Mouse (Mus musculus) liver, embryonic 11.5 days (tissue): ENCODE measurements around the gene 1810062G17Rik. TPM values are rescaled to one million over a fixed set of nuclear protein-coding genes. Genes with fewer than 3 reads are reported as not detected.
A peak's percentile ranks its signal among the peaks of the same experiment; 100 is the strongest.

ENCODE experiments used
- ATAC-seq: fragments of 200-750 bp; cut with Nextera tagmentation; replicated peaks from 2 replicates; pipeline ENCODE4 v1.8.0; 2017; ENCODE audit warnings: moderate number of reproducible peaks, mild to moderate bottlenecking, moderate TSS enrichment, moderate library complexity; ENCODE audit not compliant: low FRiP score
- DNase-seq: peaks from one replicate; pipeline ENCODE4 v3.0.0-alpha.2; 2017; ENCODE audit warnings: low spot score
- H3K27ac ChIP-seq: fragments of 300-500 bp; sonication (generic); 2 replicates; pipeline ENCODE4 v1.5.1; 2014; ENCODE audit warnings: mild to moderate bottlenecking, low read depth, low read length, control low read depth
- H3K27me3 ChIP-seq: fragments of 300-500 bp; sonication (generic); replicated peaks from 2 replicates; pipeline ENCODE4 v1.6.1; 2014; ENCODE audit warnings: low read length, mixed read lengths; ENCODE audit not compliant: control insufficient read depth, insufficient read depth
- H3K36me3 ChIP-seq: fragments of 300-500 bp; sonication (generic); 2 replicates; pipeline ENCODE4 v1.6.1; 2014; ENCODE audit warnings: mild to moderate bottlenecking, low read length, moderate library complexity, mixed read lengths; ENCODE audit not compliant: control insufficient read depth, insufficient read depth
- H3K4me1 ChIP-seq: fragments of 300-500 bp; sonication (generic); replicated peaks from 2 replicates; pipeline ENCODE4 v1.6.1; 2014; ENCODE audit warnings: low read length, mixed read lengths; ENCODE audit not compliant: control insufficient read depth, insufficient read depth
- H3K4me2 ChIP-seq: fragments of 300-500 bp; sonication (generic); 2 replicates; pipeline ENCODE4 v1.6.1; 2014; ENCODE audit warnings: mild to moderate bottlenecking, control low read depth, moderate library complexity
- H3K4me3 ChIP-seq: fragments of 300-500 bp; sonication (generic); 2 replicates; pipeline ENCODE4 v1.5.1; 2014; ENCODE audit warnings: low read depth, low read length, control low read depth
- H3K9ac ChIP-seq: fragments of 300-500 bp; sonication (generic); 2 replicates; pipeline ENCODE4 v1.6.1; 2014; ENCODE audit warnings: low read depth, low read length, control low read depth
- H3K9me3 ChIP-seq: fragments of 300-500 bp; sonication (generic); 2 replicates; pipeline ENCODE4 v1.6.1; 2016; ENCODE audit warnings: low read length, inconsistent platforms, mixed read lengths; ENCODE audit not compliant: control insufficient read depth
- WGBS: fragments of 180-500 bp; shearing (Covaris S2); extraction: QIAGEN DNeasy Blood & Tissue Kit; methylation state at CpG from one replicate; pipeline ENCODE4 v1.1.7; 2014; 5-methylcytosine and 5-hydroxymethylcytosine counted together
- polyA plus RNA-seq: library from polyadenylated mRNA; unstranded; fragments of >200 nt; fragmentation: Nextera tagmentation; extraction: Ambion mirVana; gene quantifications from 2 replicates; pipeline ENCODE4 v1.2.1, GENCODE M21; 2014

Gene 1810062G17Rik
- polyA plus RNA-seq, 1 experiment from 2014 or later: 0.75 TPM

- 47% methylated on average over 2 of the region's 2 CpGs for WGBS
These were observed 6.9 kb upstream of the 1810062G17Rik start for GRCm38 (mm10) chr3:36468871-36469270.

GRCm38 (mm10) chr3:36471856-36472255 is 3.9 kb upstream of the 1810062G17Rik start:
- Histone ChIP-seq H3K27ac (no peak overlapping the region), H3K4me2 (no peak overlapping the region), H3K36me3 (no peaks in the 10 kb centered on the region), H3K9ac (no peak overlapping the region), H3K9me3 (no peaks in the 10 kb centered on the region), H3K4me3 (no peak overlapping the region), H3K27me3 (no peaks in the 10 kb centered on the region), H3K4me1 (no peaks in the 10 kb centered on the region)
- DNase-seq (no peak), ATAC-seq (no peak)
- 57% methylated on average over 4 of the region's 4 CpGs for WGBS

More at GRCm38 (mm10) chr3:36468871-36469270, 6.9 kb upstream of the 1810062G17Rik start:
- Histone ChIP-seq H3K27me3 (no peaks in the 10 kb centered on the region), H3K4me1 (no peaks in the 10 kb centered on the region), H3K9ac (no peak overlapping the region), H3K27ac (no peak overlapping the region), H3K4me2 (no peak overlapping the region), H3K4me3 (no peak overlapping the region), H3K36me3 (no peaks in the 10 kb centered on the region), H3K9me3 (no peaks in the 10 kb centered on the region)
- no peak for ATAC-seq
- no peak for DNase-seq

- H3K4me3 ChIP-seq: no peak overlapping the region
- no peaks in the 10 kb centered on the region for H3K9me3 ChIP-seq
- DNase-seq: no peak
- no peaks in the 10 kb centered on the region for H3K27me3 ChIP-seq
- WGBS: 85% methylated on average over 5 of the region's 5 CpGs
- no peak overlapping the region for H3K9ac ChIP-seq
- ATAC-seq: no peak
- H3K4me2 ChIP-seq: no peak overlapping the region
- H3K36me3 ChIP-seq: no peaks in the 10 kb centered on the region
- no peak overlapping the region for H3K27ac ChIP-seq
- no peaks in the 10 kb centered on the region for H3K4me1 ChIP-seq
These were observed 2.5 kb upstream of the 1810062G17Rik start for GRCm38 (mm10) chr3:36473222-36473621.

- H3K27me3 ChIP-seq: no peaks in the 10 kb centered on the region
- no peak overlapping the region for H3K27ac ChIP-seq
- no peaks in the 10 kb centered on the region for H3K9me3 ChIP-seq
- no peaks in the 10 kb centered on the region for H3K4me1 ChIP-seq
- no peak overlapping the region for H3K9ac ChIP-seq
- no peaks in the 10 kb centered on the region for H3K36me3 ChIP-seq
- peak overlapping the region; percentile 88 for H3K4me2 ChIP-seq
- WGBS: 81% methylated on average over 5 of the region's 5 CpGs
- ATAC-seq: no peak
- H3K4me3 ChIP-seq: peak overlapping the region; percentile 72
- DNase-seq: no peak
These were observed 1.3 kb upstream of the 1810062G17Rik start for GRCm38 (mm10) chr3:36474421-36474820.

- H3K27ac ChIP-seq: peak overlapping the region; percentile 67
- H3K4me1 ChIP-seq: no peaks in the 10 kb centered on the region
These were observed 726 bp upstream of the 1810062G17Rik start for GRCm38 (mm10) chr3:36474938-36475483.

GRCm38 (mm10) chr3:36476261-36477155 is 771 bp downstream of the 1810062G17Rik start:
- Histone ChIP-seq H3K27ac (peak overlapping the region; percentile 63; the same call in 1 of the 2 replicates), H3K36me3 (no peaks in the 10 kb centered on the region), H3K4me1 (no peaks in the 10 kb centered on the region; the same call in 1 of the 2 replicates), H3K9me3 (no peaks in the 10 kb centered on the region), H3K9ac (peak overlapping the region; percentile 67), H3K4me2 (peak overlapping the region; percentile 88), H3K4me3 (peak overlapping the region; percentile 72), H3K27me3 (no peaks in the 10 kb centered on the region)
- ATAC-seq (no peak), DNase-seq (peak; percentile 40)
- WGBS: 32% methylated on average over 20 of the region's 20 CpGs

More at GRCm38 (mm10) chr3:36474938-36475483, 726 bp upstream of the 1810062G17Rik start:
- no peaks in the 10 kb centered on the region for H3K27me3 ChIP-seq
- no peaks in the 10 kb centered on the region for H3K9me3 ChIP-seq
- 1% methylated on average over 24 of the region's 24 CpGs for WGBS
- peak overlapping the region; percentile 88 for H3K4me2 ChIP-seq
- no peaks in the 10 kb centered on the region for H3K36me3 ChIP-seq
- DNase-seq: no peak
- peak; percentile 3 for ATAC-seq
- peak overlapping the region; percentile 72 for H3K4me3 ChIP-seq
- peak overlapping the region; percentile 67 for H3K9ac ChIP-seq

- DNase-seq: no peak
- Histone ChIP-seq H3K4me2 (no peak overlapping the region), H3K4me1 (peaks cover 5% of the 10 kb centered on the region; the same call in 1 of the 2 replicates), H3K27me3 (no peaks in the 10 kb centered on the region), H3K9ac (no peak overlapping the region), H3K9me3 (no peaks in the 10 kb centered on the region), H3K27ac (no peak overlapping the region), H3K36me3 (no peaks in the 10 kb centered on the region), H3K4me3 (no peak overlapping the region)
- no peak for ATAC-seq
- 88% methylated on average over 8 of the region's 8 CpGs for WGBS
These were observed 3.0 kb downstream of the 1810062G17Rik start for GRCm38 (mm10) chr3:36478776-36479175.

- no peaks in the 10 kb centered on the region for H3K9me3 ChIP-seq
- WGBS: 83% methylated on average over 2 of the region's 2 CpGs
- H3K4me2 ChIP-seq: no peak overlapping the region
- H3K4me3 ChIP-seq: no peak overlapping the region
- no peak for DNase-seq
- H3K27me3 ChIP-seq: no peaks in the 10 kb centered on the region
- H3K36me3 ChIP-seq: no peaks in the 10 kb centered on the region
- H3K4me1 ChIP-seq: peaks cover 5% of the 10 kb centered on the region; the same call in 1 of the 2 replicates
- H3K9ac ChIP-seq: no peak overlapping the region
- no peak overlapping the region for H3K27ac ChIP-seq
- ATAC-seq: no peak
These were observed 4.7 kb downstream of the 1810062G17Rik start for GRCm38 (mm10) chr3:36480486-36480885.
